Mouse (Mus musculus) cerebellum, adult 18-20 months (tissue): ENCODE data around the gene Bcl2l12.

Source experiments
- DNase-seq, 2 experiments: peaks; one replicate each; pipeline ENCODE4 v3.0.0; 2021

Gene Bcl2l12

DNA sequence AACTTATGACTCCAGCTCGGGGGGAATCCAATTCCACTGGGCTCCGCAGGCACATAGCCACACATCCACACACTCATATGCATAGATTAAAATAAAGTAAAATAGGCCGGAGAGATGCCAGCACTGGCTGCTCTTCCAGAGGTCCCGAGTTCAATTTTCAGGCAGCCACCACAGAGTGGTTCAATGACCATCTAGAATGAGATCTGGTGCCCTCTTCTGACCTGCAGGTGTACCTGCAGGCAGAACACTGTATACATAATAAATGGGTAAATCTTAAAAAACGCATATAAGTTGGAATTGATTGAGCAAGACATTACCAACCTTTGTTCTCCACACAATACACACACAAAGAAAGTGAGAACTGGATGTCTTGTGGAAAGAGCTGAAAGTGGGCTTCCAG is 42.9 kb downstream of the Bcl2l12 start:
- DNase-seq, result peak in 1 of 2 experiments; percentile 44

DNA sequence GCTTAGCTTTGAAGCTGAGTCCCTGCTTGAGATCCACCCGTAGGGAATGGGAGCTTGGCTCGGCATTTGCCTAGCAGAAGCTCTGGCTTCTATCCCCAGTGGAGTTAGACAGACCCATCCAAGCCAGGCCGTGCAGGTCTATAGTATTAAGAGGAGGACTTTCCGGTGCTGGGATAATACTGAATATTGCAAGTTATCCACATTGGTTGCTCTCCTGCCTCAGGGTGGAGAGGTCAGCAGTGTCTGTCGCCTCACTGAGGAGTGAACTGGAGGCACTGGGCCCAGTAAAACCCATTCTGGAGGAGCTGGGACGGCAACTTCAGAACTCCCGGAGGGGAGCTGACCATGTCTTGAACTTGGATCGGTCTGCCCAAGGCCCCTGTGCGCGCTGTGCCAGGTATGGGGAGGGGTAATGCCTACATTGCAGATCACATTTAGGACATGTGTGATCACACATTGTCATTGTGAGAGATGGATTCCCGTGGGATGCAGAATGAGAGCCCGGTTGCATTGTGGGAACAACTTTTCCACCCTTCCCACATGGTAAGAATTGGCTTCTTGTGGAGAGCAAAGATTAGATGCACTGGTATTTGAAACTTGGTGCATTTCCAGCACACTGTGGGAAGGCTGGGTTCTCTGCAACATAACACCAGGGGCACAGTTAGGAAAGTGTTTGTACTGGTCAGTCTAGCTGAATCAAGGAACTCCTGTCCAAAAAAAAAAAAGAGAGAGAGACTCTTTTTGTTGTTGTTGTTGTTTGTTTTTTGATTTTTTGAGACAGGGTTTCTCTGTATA is 44.2 kb downstream of the Bcl2l12 start:
- no peak for DNase-seq

DNA sequence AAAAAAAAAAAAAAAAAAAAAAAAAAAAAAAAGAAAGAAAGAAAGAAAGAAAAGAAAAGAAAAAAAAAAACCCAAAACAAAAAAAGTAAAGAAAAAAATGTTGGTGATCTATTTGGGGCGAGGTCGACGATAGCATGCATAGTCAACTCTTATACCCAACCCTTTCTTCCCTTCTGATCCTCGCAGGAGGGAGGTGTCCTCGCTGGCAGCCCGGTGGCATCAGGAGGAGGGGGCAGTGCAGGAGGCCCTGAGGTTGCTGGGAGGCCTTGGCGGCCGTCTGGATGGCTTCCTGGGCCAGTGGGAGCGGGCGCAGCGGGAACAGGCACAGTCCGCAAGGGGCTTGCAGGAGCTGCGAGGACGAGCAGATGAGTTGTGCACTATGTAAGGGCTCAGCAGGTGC is 45.0 kb downstream of the Bcl2l12 start:
- no peak for DNase-seq

GRCm38 (mm10) chr7:44952611-44953306 is 45.8 kb downstream of the Bcl2l12 start:
- peak; percentile 79 to 90 for DNase-seq

DNA sequence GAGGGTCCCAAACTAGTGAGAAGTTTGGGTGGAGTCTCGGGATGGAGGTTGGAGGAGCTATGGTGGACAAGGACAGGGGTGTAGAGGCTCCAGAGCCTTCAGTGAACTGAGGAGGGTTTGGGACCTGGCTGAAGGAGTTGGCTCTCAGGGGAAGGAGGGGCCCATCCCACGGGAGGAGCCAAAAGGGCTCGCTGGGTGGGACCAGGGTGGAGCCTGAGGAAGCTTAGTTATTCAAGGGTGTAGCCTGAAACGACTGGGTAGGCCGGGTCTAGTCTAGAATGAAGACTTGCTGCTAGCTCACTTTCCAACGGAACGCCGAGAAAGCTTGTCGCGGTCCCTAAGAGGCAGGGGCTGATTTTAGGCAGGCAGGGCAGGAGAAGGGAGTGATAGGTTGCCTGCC is 46.6 kb downstream of the Bcl2l12 start:
- DNase-seq, result peak in 1 of 2 experiments; percentile 48

DNA sequence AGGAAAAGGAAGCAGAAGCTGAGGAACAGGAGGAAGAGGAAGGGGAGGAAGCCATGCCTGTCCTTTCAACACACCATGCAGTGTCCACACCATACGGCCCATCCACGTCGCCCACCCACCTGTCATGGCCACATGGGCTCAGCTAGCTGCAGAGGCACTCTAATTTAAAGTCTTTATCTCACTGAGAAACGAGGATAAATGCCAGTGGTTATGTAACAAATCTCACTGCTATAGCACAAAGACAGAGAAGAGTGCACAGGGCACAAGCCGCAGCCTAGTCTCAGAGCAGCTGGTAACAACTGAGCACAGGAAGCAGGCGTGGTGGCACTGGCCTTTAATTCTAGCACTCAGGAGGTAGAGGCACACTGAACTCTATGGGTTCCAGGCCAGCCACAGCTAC is 48.6 kb downstream of the Bcl2l12 start:
- DNase-seq, result no peak

DNA sequence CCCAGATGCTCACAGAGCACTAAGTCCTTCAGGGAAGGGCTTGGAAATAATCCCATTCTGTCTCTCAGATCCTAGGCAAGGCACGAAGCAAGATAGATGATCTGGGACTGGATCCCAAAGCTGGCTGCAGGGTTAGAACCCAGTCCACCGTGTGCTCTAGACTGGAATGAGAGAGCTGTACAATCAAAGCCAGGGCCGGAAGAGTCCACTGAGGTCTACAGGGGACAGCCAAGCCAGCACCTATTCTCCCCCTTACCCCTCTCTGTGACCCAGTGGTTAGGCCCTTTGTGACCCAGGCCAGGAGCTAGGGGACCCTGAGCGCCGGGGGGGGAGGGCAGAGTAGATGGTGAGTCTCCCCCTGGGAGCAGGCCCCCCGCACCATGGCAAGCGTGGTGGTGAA is 55.6 kb downstream of the Bcl2l12 start, which contains the start of gene Tsks:
Gene Tsks, plus strand, starts transcription at position 301 of the 400 bp plus-strand sequence.
- DNase-seq, result no peak
